Mouse (Mus musculus): Measurements from ENCODE around the gene Rab5a. TPM values are rescaled to one million over a fixed set of nuclear protein-coding genes. Genes with fewer than 3 reads are reported as not detected.

Rab5a gene
- polyA plus RNA-seq, 2 experiments, result 14.1 to 28.4 TPM

DNA sequence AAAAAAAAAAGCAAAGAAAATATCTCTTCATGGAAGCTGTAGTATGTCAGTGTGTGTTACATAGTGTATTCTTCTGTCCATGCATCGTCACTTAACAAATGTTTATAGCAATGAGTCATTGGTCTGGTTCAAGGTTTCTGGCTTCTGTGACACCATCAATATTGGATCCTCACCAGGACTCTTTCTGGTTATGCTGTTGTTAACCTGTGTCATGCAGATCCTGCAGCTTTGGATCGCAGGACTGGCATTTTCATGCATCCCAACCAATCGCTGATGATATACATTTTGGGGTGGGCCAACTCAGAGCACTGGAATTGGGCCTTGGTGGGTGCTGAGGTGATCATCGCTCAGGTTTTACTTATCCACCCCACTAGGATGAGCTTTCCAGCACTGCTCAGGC, 63.5 kb downstream of the Rab5a start:
- 68% methylated on average over 4 of the region's 4 CpGs for WGBS (ENCODE audit: insufficient replicate concordance)
- Histone ChIP-seq H3K9me3 (ENCODE audit: control insufficient read depth, low read length) (no peaks in the 10 kb centered on the region), H3K9ac (replicated peaks) (no peak overlapping the region), H3K27ac (no peak overlapping the region), H3K4me1 (replicated peaks; ENCODE audit: control insufficient read depth in 2 of 2, insufficient read depth in 2 of 2, low read length in 1 of 2) (no peaks in the 10 kb centered on the region), H3K27me3 (ENCODE audit: control insufficient read depth, insufficient read depth, low read length) (no peaks in the 10 kb centered on the region), H3K36me3 (replicated peaks; ENCODE audit: control insufficient read depth, insufficient read depth, low read depth) (no peaks in the 10 kb centered on the region), H3K4me2 (ENCODE audit: low read depth) (no peak overlapping the region), H3K4me3 (ENCODE audit: insufficient read depth in 1 of 2, low read depth in 2 of 2, low read length in 2 of 2) (no peak overlapping the region)
- TF ChIP-seq CTCF (IDR thresholded peaks at IDR 0.05; ENCODE audit: low read depth) (no peak), EP300 (IDR thresholded peaks at IDR 0.05; ENCODE audit: low read depth) (no peak)
- DNase-seq (ENCODE audit: low read depth in 3 of 3, low spot score in 3 of 3), result no peak
- ATAC-seq (ENCODE audit: insufficient read depth), result no peak

DNA sequence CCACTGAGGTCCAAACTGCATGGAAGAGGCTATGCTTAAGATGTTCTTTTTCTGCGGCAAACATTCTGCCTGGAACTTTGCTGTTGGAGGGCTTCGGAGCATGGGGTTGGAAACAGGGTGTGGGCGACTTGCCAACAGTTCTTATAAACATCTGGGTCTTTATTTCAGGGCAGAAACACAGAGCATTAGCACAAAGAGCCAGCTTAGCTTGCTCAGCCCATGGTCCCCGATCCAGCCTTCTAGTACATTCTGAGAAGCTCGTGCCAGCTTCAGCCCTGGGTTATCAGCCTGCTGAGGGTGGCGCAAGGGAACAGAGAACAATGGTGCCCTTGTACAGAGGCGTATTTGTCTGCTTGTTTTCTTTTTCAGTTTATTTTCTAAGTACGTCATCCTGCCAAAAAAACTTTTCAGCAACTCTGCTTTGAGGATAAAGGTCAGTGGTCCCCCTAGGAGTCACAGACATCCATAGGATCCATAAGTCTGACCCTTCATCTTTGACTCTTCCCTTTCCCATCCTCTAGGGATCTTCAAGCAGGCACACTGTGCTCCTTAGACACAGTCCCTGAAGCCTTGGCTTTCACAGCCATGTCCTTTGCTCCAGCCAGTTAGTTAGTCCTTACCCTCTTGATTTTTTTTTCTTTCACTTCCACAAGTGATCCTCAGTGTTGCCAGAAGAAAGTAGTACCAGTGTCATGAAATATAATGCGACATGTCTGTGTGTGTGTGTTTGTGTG, 64.7 kb downstream of the Rab5a start:
- Histone ChIP-seq H3K4me1 (replicated peaks; ENCODE audit: control insufficient read depth in 2 of 2, insufficient read depth in 2 of 2, low read length in 1 of 2) (no peaks in the 10 kb centered on the region), H3K9ac (replicated peaks) (no peak overlapping the region), H3K36me3 (replicated peaks; ENCODE audit: control insufficient read depth, insufficient read depth, low read depth) (no peaks in the 10 kb centered on the region), H3K4me3 (ENCODE audit: insufficient read depth in 1 of 2, low read depth in 2 of 2, low read length in 2 of 2) (no peak overlapping the region), H3K9me3 (ENCODE audit: control insufficient read depth, low read length) (no peaks in the 10 kb centered on the region), H3K27ac (no peak overlapping the region), H3K27me3 (ENCODE audit: control insufficient read depth, insufficient read depth, low read length) (no peaks in the 10 kb centered on the region), H3K4me2 (ENCODE audit: low read depth) (no peak overlapping the region)
- DNase-seq (ENCODE audit: low read depth in 3 of 3, low spot score in 3 of 3) (no peak), ATAC-seq (ENCODE audit: insufficient read depth) (no peak)
- 69% methylated on average over 9 of the region's 9 CpGs for WGBS (ENCODE audit: insufficient replicate concordance)
- no peak for TF ChIP-seq CTCF (IDR thresholded peaks at IDR 0.05; ENCODE audit: low read depth)
- TF ChIP-seq EP300 (IDR thresholded peaks at IDR 0.05; ENCODE audit: low read depth), result no peak

DNA sequence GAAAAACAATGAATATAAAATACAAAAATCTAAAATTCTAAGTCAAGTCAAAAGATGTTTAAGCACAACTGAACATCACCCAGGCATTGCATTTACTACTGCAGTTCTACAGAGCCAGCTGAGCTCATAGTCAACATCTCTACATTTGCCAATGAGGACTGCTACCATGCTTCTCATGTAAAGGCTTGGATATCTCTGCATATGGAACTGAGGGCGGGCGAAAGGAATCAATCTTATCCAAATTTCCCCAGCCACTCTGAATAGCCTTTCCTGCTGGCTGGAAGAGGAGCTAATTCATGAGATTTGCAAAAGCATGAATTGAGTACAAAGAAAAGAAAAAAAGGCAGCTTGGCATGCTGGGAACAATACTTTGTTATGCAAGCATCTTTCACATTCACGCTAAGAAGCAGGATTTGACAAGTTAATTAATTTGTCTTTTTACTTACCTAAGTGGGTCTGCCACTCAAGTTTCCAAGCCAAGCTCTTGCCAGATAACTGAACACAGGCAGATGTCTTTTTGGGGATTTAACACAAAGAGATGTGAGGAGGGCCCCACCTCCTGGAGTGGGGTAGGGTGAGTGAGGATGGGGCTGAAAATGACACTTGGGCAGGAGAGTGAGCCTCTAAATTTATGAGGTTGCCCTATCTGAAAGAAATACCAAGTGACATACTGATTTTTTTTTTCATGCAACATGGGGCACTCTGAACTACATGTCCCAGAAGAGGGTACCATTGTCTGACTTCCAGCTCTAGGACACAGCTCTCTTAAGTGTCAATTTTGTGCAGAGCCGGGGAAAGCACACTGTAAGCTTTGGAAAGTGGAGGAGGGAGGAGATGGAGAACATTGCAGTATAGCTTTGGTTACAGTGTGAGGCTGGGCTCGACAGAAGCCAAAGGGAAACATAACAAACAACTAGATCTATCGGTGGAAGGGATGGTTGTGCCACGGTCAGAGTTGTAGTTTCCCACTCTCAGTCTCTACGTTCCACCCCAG, 72.6 kb downstream of the Rab5a start:
- TF ChIP-seq EP300 (IDR thresholded peaks at IDR 0.05; ENCODE audit: low read depth) (no peak), CTCF (IDR thresholded peaks at IDR 0.05; ENCODE audit: low read depth) (no peak)
- no peaks in the 10 kb centered on the region for H3K9me3 ChIP-seq (ENCODE audit: control insufficient read depth, low read length)
- H3K4me1 ChIP-seq (replicated peaks; ENCODE audit: control insufficient read depth in 2 of 2, insufficient read depth in 2 of 2, low read length in 1 of 2), result peaks cover 23 to 25% of the 10 kb centered on the region in 2 experiments
- WGBS (ENCODE audit: insufficient replicate concordance), result 74% methylated on average over 8 of the region's 8 CpGs
- ATAC-seq (ENCODE audit: insufficient read depth) (no peak), DNase-seq (ENCODE audit: low read depth in 3 of 3, low spot score in 3 of 3) (no peak)
- no peak overlapping the region for H3K9ac ChIP-seq (replicated peaks)
- H3K4me3 ChIP-seq (ENCODE audit: insufficient read depth in 1 of 2, low read depth in 2 of 2, low read length in 2 of 2), result no peak overlapping the region
- no peaks in the 10 kb centered on the region for H3K27me3 ChIP-seq (ENCODE audit: control insufficient read depth, insufficient read depth, low read length)
- no peak overlapping the region for H3K4me2 ChIP-seq (ENCODE audit: low read depth)
- H3K36me3 ChIP-seq (replicated peaks; ENCODE audit: control insufficient read depth, insufficient read depth, low read depth), result no peaks in the 10 kb centered on the region
- no peak overlapping the region for H3K27ac ChIP-seq

DNA sequence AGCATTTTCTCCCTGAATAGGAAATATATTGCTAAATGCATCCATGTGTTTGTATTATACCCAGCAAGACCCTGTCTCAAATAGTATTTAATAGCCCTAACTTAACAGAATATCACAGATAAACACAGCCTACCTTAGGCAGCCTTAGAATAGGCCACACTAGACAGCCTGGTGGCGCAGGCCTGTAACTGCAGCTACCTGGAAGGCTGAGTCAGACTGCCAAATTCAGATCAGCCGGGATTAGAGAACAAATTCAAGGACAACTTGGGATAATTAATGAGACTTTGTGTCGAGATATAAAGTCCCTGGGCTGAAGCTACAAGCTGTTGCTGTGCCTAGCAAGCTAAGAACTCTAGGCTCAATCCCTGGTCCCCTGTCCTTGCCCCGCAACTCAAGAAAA, 75.1 kb downstream of the Rab5a start:
- Histone ChIP-seq H3K9ac (replicated peaks) (no peak overlapping the region), H3K4me2 (ENCODE audit: low read depth) (peak overlapping the region; percentile 49), H3K36me3 (replicated peaks; ENCODE audit: control insufficient read depth, insufficient read depth, low read depth) (no peaks in the 10 kb centered on the region), H3K4me1 (replicated peaks; ENCODE audit: control insufficient read depth in 2 of 2, insufficient read depth in 2 of 2, low read length in 1 of 2) (peaks cover 23 to 28% of the 10 kb centered on the region in 2 experiments), H3K27me3 (ENCODE audit: control insufficient read depth, insufficient read depth, low read length) (no peaks in the 10 kb centered on the region), H3K9me3 (ENCODE audit: control insufficient read depth, low read length) (no peaks in the 10 kb centered on the region), H3K4me3 (ENCODE audit: insufficient read depth in 1 of 2, low read depth in 2 of 2, low read length in 2 of 2) (no peak overlapping the region), H3K27ac (peak overlapping the region; percentile 79)
- ATAC-seq (ENCODE audit: insufficient read depth) (peak; percentile 38; the same call in 1 of the 2 replicates), DNase-seq (ENCODE audit: low read depth in 3 of 3, low spot score in 3 of 3) (no peak)
- 60% methylated on average over 4 of the region's 4 CpGs for WGBS (ENCODE audit: insufficient replicate concordance)
- no peak for TF ChIP-seq EP300 (IDR thresholded peaks at IDR 0.05; ENCODE audit: low read depth)
- TF ChIP-seq CTCF (IDR thresholded peaks at IDR 0.05; ENCODE audit: low read depth), result peak; percentile 85

DNA sequence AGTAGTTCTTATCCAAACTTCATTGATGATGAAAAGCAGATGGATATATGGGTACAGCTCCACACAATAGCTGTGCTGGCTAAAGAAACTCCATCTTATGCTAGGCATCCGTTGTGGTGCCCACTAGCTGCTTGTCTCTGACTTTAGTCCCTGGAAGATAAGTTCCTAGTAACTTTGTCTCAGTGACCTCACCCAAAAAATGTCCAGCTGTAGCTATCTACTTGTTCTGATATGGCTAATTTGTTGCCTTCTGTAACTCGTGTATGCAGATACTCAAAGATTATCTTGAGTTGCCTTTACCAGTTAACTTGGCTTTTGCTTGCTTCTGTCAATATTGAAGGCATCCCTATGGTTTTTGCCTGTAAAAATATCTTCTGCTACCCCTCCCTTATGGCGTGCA, 75.8 kb downstream of the Rab5a start:
- H3K9me3 ChIP-seq (ENCODE audit: control insufficient read depth, low read length), result no peaks in the 10 kb centered on the region
- H3K4me2 ChIP-seq (ENCODE audit: low read depth), result peak overlapping the region; percentile 49
- TF ChIP-seq CTCF (IDR thresholded peaks at IDR 0.05; ENCODE audit: low read depth), result no peak; the same call in 1 of the 2 replicates
- TF ChIP-seq EP300 (IDR thresholded peaks at IDR 0.05; ENCODE audit: low read depth), result peak; percentile 91
- WGBS (ENCODE audit: insufficient replicate concordance), result 16% methylated on average over 3 of the region's 3 CpGs
- no peaks in the 10 kb centered on the region for H3K27me3 ChIP-seq (ENCODE audit: control insufficient read depth, insufficient read depth, low read length)
- H3K4me1 ChIP-seq (replicated peaks; ENCODE audit: control insufficient read depth in 2 of 2, insufficient read depth in 2 of 2, low read length in 1 of 2), result peaks cover 23 to 30% of the 10 kb centered on the region in 2 experiments
- no peaks in the 10 kb centered on the region for H3K36me3 ChIP-seq (replicated peaks; ENCODE audit: control insufficient read depth, insufficient read depth, low read depth)
- ATAC-seq (ENCODE audit: insufficient read depth), result peak; percentile 90
- H3K4me3 ChIP-seq (ENCODE audit: insufficient read depth in 1 of 2, low read depth in 2 of 2, low read length in 2 of 2), result no peak overlapping the region
- H3K27ac ChIP-seq, result peak overlapping the region; percentile 79
- DNase-seq (ENCODE audit: low read depth in 3 of 3, low spot score in 3 of 3), result peak in 2 of 3 experiments; percentile 68 to 72
- peak overlapping the region; percentile 31; the same call in 1 of the 2 replicates for H3K9ac ChIP-seq (replicated peaks)

Other genes with a start within 250 kb of the Rab5a start
- gene Efhb, start 15.9 kb upstream of the Rab5a start, polyA plus RNA-seq (2012; rRNA removed), result 0.01 TPM in 2 replicates
- not detected in 2 replicates for gene Efhb, start 15.9 kb upstream of the Rab5a start, polyA plus RNA-seq (2014; fragmentation: Nextera tagmentation; extraction: Ambion mirVana)
- gene Pp2d1, start 60.2 kb downstream of the Rab5a start, polyA plus RNA-seq (2012; rRNA removed), result not detected in 2 replicates
- 0.09 TPM in 1 of 2 replicates, not detected in the other for gene Pp2d1, start 60.2 kb downstream of the Rab5a start, polyA plus RNA-seq (2014; fragmentation: Nextera tagmentation; extraction: Ambion mirVana)
- 4.0 and 6.0 TPM in 2 replicates for gene Kat2b, start 87.6 kb downstream of the Rab5a start, polyA plus RNA-seq (2012; rRNA removed)
- gene Kat2b, start 87.6 kb downstream of the Rab5a start, polyA plus RNA-seq (2014; fragmentation: Nextera tagmentation; extraction: Ambion mirVana), result 6.1 and 7.5 TPM in 2 replicates
- gene Sgo1, start 210.1 kb downstream of the Rab5a start, polyA plus RNA-seq (2012; rRNA removed), result 8.0 and 14.1 TPM in 2 replicates
- gene Sgo1, start 210.1 kb downstream of the Rab5a start, polyA plus RNA-seq (2014; fragmentation: Nextera tagmentation; extraction: Ambion mirVana), result 35.9 and 41.3 TPM in 2 replicates

Measured in liver, embryonic 14.5 days (tissue).